Mouse (Mus musculus): Measurements from ENCODE around the gene Arhgef10l. TPM values are rescaled to one million over a fixed set of nuclear protein-coding genes. Genes with fewer than 3 reads are reported as not detected.

Arhgef10l gene
- polyA plus RNA-seq (2015; fragmentation: Nextera tagmentation; extraction: Ambion mirVana) = 12.5 and 16.3 TPM in 2 replicates

DNA sequence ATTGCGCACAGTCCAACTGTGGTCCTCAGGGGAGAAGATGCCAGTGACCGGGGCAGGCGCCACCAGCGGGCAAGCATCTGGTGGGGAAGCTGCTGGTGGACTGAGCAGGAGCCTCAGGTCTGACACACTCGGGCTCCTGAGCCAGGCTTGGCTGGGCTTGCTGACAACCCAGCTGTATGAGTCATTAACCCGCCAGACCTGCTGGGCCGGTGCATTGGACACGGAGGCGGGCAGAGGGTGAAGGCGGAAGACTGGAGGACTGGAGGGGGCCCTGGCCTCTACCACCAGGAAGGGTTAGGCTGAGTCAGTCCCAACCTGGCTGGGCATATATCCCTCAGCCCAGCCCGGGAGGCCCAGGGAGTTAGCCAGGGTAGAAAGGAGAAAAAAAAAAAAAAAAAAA is at the start of gene Arhgef10l:
Gene Arhgef10l (minus strand): TSS at position 253 of the 400 bp plus-strand sequence.
- DNase-seq (ENCODE audit: low spot score) = no peak

DNA sequence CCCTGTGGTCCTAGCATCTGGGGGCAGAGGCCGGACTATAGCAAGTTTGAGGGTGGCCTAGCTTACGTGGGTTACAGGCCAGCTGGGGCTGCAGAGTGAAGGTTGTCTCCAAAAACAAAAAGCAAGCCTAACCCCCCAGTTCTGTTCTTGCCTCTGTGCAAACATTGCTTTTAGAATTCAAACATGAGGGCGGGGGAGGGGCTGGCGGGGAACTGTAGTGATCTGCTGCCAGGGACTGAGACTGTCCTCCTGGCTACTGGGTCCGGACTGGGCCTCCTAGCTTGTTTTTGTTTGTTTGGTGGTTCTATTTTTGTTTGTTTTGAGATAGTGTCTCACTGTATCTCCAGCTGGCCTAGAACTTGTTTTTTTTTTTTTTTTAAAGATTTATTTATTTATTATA is 48.8 kb upstream of the Arhgef10l start:
- no peak for DNase-seq (ENCODE audit: low spot score)

DNA sequence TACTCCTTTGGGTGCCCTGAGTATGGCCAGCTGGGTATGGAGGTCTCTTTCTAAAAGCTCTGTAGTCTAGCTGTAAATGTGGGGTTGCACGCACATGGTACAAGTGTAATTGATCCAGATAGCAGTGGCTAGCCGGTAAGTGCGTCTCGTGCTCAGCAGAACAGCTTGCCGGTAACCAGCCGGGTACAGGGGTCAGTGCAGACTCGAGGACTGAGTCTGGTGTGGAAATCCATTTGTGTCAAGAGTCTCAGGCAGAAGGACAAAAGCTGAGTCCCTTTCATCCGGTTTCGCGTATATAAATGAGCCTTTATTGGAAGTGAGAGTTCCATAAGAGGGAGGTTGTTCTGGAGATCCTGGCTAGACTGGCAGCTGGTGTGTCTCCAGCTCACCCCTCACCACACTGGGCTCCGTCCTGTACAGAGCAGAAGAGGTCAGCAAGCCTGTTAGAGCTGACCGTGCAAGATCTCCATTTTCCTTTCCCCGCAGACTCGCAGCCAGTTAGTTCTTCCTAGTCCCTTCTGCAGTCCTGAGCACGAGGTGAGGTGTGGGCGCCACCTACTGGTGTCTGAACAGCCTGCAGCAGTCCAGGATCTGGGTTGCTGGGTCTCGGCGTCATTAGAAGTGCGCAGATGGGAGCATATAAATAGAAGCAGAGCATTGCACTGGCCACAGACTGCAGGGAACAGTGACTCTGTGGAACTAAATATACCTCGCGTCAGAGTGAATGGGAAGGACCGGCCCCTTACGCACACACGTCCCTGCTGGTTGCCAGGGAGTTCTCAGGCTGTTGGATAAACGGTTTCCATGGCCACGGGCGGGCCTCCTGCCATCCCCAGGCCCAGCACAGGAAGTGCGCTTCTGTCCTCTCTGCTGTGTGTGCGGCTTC is 47.9 kb upstream of the Arhgef10l start:
- DNase-seq (ENCODE audit: low spot score) = peak; percentile 83

DNA sequence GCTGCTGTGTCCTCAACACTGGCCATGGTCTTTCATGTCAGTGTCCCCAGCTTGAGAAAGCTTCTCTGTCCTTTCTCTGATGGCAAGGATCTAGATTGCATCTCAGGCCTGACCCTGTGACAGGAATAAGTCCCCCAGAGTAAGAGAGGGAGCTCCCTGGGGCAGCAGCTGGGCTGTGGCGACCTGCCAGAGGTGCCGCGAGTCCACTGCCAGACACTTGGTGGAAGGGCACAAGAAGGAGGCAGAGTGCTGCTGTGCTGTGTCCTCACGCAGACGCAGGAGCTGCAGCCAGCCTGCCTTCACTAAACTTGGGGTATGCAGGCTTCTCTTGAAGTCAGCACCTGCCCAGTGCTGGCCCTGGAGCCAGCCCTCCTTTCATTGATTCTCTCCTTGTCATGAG is 45.5 kb upstream of the Arhgef10l start:
- DNase-seq (ENCODE audit: low spot score) = no peak

DNA sequence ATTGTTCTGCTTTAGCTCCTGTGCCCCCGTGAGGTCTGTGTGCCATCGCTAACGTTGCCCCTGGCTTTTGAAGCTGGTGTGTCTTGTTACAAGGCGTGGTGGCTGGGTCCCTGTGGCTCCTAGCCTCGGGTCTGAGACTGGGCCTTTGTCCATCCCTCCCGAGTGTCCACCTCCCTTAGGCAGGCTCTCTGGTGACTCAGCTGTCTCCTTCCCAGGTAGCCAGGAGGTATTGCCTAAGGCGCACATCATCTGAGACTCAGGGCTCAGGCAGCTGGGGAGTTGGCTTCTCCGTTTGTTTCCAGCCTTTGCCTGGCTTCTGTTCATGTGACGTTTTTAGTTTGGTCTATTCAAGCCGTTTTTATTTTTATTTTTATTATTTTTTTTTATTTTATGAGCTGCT is 45.0 kb upstream of the Arhgef10l start:
- no peak for DNase-seq (ENCODE audit: low spot score)

DNA sequence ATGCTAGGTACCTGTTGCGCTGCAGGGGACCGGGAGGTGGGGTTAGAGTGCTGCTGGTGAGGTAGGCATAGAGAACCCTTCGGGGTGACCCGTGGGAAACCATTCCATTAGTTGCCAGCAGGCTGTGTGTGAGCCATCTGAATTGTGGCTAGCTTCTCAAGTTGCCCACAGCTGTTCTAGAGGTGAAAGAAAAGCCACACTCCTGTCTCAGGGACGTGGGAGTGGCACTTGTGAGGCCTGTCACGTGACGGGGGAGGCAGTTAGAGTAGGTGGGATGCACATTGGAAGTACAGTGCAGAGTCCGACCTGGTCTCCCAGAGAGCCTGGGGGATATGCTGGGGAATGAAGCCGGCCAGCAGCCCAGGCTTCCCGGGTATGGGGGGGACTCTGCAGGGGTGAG is 43.8 kb upstream of the Arhgef10l start:
- no peak for DNase-seq (ENCODE audit: low spot score)

DNA sequence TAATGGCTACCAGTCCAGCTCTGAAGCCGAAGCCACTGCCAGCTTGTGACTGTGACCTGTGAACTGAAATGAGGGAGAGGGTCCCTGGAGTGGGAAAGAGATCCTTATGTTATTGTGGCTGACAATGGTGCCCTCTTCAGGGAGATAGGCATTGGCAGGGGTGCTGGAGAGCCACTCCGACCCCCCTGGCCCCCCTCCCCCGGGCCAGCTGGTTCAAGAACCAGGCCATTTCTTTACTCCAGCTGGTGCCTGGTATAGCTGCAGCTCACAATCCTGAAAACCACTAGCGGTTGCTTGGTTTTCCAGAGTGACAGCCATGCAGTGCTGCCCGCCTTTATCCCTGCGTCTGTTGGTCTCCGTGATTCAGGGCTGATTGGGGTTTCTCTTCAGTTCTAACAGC is 43.3 kb upstream of the Arhgef10l start:
- no peak for DNase-seq (ENCODE audit: low spot score)

DNA sequence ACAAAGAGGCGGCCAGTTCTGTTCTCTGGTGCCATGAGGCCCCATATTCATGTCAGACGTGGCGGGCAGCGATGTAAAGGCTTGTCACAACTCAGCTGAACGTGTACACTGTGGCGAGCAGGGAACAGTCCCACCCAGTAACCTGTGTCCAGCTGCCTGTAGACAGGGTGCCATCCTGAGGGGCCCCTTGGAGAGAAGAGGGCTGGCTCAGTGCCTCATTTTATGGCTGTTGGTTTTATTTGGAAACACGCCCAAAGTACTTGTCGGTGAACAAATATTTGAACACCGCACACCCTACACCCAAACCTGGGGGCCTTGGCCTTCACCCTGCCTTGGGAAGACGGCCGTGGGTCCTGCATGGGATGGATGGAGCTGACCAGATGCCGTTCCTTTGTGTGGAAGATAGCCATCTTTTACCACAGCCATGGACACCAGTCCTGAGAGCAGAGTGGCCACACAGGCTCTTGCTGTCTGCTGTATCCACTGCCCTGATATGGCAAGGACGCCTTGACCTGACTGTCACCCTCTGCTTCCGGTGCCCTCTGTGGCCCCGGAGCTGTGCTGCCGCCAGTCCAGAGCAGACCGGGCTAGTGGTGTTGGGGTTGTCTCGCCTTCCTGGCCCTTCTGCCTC is 42.6 kb upstream of the Arhgef10l start:
- no peak for DNase-seq (ENCODE audit: low spot score)

DNA sequence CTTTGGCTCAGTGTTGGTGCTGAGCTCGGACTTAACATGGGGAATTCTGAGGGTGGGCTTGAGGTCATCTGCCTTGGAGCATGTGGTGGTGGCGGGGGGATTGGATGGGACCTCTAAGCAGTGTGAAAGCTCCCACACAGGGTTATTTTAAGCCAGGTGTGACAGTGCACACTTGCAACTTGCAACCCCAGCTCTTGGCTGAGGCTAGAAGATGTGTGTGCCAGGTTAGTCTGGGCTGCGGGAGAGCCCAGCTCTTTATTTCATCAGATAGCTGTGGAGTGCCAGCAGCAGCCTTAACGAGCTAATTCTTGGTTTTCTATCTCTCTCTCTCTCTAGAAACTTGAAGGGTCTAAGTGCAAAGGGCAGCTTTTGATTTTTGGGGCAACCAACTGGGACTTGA is 41.8 kb upstream of the Arhgef10l start:
- DNase-seq (ENCODE audit: low spot score) = no peak

DNA sequence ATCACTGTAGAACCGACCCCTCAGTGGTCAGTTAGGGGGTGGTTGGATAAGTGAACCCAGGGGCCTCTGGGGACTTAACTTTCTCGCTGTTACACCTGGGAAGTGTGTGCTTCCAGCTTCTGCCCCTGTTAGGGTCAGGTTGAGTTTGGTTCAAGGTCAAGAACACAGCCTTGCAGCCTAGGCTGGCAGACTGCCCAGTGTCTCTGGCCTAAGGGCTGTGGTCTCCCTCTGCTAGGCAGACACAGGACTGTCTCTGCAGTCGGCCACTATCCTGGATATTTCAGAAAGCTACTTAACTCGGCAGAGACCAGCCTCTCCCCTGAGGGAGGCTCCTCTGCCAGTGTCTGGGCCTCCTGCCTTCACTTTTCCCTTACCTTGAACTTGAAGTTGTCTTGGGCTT is 38.4 kb upstream of the Arhgef10l start:
- no peak for DNase-seq (ENCODE audit: low spot score)

DNA sequence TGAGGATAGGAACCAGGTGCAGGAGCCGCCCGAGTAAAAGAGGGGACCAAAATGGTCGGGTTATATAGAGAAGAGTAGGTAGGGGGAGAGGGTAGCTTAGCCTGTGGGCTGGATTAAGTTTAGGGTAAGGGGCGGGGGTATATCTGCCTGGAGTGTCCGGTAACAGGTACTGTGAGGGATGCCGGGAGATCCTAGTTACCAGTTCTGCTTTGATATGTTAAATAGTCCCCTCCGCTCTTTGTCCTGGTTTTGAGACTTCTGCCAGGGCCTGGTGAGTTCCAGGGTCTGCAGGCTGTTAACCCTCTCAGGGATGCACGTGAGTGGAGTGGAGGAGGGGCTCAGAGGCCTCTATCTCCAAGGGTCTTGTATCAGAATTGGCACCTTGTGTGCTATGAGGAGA is 37.8 kb upstream of the Arhgef10l start:
- no peak for DNase-seq (ENCODE audit: low spot score)

DNA sequence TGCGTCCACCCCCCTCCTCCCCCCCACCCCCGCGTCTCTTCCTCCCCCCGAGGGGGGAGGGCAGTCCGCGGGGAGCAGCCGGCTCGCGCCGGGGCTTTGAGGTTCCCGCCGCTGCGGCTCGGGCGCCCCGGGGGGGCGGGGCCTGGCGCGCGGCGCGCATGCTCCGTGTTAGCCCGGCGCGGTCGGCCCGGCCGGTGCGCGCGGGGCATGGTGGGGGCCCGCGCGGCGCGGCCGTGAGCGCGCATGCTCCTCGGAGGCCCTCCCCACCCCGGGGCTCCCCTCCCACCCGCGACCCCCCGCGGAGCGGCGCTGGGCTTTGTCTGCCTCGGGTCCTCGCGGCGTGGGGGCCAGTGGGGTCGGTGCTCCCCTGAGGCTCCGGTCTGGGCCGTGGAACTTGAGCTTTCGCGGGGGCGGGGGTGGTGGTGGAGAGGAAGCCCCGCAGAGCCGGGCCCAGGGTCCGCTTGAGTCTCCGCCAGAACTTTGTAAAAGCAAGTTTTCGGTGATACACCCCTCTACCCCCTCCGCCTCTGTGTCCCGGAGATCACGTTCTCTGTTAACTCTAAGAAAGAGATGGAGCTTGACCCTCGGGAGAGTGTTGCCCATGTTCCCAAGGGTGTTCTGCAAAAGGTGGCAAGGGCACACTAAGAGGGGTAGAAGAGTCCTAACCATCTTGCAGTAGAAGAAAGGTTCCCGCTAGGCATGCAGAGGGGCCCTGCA is 37.0 kb upstream of the Arhgef10l start:
- DNase-seq (ENCODE audit: low spot score) = peak; percentile 84

DNA sequence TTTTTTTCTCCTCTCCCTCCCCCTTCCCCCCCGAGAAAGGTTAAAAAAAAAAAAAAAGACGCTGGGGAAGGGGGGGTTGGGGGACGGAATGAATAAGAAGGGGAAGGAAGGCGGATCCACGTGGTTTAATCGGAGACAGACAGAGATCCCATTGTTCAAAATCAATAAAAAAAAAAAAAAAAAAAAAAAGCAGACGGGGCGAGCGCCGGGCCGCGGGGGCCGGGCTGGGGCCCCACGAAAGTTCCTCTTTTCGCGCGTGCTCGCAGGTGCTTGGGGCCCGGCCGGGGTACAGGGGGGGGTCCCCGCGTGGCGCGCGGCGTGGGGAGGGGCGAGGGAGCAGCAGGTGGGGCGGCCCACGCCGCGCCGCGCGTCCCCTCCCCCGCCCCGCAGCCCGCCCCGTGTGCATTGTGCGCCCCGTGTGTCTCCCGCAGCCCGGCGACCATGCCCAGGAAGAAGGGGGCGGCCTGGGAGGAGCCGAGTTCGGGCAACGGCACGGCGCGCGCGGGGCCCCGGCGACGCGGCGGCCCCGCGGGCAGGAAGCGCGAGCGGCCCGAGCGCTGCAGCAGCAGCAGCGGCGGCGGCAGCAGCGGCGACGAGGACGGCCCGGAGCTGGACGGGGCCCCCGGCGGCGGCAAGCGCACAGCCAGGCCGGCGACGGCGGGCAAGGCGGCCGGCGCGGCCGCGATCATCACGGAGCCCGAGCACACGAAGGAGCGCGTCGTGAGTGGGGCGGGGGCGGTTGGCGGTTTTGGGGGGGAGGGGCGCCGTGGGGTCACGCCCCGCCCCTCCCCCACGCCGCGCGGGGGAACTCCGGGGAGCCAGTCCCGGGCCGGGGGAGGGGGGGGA is 36.1 kb upstream of the Arhgef10l start:
- DNase-seq (ENCODE audit: low spot score) = peak; percentile 66

DNA sequence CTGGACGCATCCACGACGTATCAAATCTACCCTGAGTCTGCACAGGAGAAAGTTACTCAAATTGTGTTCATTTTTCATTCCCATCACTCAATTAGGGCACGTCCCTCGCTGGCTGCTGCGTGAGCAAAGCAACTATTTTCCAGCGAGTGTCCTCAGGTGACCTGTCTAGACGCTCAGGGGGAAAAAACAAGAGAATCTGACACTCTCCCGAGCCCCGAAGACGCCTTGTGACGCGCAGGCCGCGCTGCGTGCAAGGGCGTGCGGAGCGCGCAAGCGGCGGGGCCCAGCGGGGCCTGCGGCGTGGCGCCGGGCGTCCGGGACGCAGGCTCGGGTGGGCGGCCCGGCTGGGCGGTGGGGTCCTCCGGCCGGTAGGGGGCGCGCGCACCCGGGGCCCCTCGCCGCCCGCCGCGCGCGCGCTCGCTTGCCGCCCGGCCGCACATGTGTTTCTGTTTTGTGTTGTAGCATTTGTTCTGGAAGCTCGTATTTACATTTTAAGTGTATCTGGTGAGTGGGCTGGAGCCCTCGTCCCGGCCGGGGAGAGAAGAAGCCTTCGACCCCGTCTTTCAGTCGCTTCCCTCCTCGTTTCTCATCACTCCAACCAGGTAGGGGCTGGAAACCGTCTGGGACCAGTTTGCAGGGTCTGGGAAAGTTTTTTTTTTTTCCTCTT is 35.4 kb upstream of the Arhgef10l start:
- peak; percentile 86 for DNase-seq (ENCODE audit: low spot score)

DNA sequence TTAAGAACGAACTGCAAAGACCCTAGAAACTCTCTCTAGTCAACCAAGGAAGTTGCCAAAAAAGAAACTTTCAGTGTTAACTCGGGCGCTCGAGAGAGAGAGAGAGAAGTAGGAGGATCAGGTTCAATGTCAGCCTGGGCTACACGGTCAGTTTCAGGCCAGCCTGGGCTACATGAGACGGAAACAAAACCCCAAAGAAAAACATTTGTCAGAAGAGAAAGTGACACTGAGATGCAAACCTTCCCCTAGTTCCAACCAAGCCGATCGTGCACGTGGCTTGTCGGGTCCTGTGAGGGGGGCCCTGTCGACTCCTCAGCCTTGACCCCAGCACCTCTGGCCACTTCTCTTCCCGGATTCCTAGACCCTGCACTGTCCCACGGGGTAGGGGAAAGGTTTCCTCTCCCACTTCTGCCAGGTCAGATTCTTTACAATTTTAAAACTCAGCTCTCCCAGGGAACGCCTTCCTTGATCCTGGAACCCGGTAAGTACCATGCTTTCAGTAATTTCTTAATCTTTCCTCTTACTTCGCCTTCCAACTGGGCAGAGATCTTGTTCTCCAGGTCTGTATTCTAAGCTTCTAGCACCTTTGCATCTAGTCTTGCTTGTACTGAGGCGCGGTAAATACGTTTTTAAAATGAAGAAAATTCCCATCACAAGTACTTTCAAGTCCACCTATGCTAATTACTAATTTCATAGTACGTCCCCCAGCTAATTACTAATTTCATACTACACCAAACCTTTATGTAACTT is 34.6 kb upstream of the Arhgef10l start, which contains the start of gene Rcc2:
Gene Rcc2 (plus strand): TSS at position 273 of the 750 bp plus-strand sequence.
- peak; percentile 36 for DNase-seq (ENCODE audit: low spot score)

DNA sequence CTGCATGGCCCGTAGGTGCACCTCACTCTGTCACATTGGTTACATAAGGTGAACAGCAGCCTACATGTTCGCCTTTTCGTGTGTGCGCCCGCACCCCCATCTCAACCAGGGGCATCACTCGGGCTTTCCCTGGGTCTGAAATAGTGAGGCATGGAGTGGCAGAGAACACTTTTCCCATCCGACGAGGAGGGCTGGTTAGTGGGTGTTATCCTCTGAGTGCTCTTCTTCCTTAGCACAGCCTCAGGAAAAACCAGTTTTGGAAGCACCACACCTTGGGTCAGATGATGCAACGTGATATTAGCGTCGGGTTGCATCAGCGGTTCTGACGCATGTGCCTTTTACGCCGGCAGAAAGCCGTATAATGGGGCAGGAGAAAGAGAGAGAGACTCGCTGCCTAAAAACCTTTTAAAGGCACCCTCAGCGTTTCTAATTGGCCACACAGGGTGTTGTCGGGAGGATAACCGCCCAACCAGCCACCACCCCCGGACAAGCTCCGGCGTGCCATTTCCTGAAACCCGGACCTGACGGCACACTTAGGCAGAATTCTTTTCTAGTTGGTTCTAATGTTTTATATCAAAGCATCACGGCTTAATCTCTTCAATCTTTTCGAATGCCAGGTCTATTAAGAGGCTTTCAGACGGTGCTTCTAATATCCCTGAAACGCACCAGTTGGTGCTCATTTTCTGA is 33.8 kb upstream of the Arhgef10l start:
- peak; percentile 71 for DNase-seq (ENCODE audit: low spot score)

DNA sequence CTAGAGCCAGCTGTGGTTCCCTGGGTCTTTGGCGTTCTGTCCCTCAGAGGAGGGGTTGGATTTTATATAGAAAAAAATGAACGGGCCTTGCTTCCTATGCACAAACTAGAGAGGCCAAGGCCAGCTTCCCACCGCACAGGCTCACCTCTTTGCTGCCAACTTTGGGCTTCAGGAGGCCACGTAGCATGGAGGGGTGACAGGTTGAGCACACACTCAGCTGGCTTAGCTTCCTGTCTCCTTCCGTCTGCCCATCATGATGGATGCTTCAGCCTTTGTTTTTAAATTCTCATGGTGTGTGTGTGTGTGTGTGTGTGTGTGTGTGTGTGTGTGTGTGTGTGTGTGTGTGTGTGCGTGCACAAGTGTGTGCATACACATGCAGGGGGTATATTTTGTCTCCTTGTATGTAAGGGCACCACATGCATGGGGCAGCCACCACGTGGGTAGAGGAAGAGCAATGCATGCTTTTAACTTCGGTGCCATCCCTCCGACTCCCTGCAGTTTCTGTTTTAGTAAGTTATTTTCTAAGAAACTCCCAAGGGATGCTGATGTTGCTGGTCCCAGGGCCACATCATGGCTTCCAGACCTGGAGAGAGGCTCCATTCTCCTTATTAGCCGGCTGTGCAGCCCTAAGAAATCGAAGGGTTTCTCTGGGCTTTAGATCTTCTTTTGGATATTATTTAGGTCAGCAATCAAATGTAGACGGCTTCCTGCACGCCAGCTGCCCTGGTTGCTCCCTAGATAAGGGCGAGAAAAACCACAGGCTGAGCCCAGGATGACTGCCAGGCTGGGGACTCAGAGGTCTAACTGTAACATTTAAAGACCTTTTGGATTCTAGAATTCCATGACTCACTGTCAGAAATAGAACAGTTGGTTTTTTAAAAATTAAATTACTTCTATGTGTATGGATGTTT is 30.1 kb upstream of the Arhgef10l start:
- no peak for DNase-seq (ENCODE audit: low spot score)

DNA sequence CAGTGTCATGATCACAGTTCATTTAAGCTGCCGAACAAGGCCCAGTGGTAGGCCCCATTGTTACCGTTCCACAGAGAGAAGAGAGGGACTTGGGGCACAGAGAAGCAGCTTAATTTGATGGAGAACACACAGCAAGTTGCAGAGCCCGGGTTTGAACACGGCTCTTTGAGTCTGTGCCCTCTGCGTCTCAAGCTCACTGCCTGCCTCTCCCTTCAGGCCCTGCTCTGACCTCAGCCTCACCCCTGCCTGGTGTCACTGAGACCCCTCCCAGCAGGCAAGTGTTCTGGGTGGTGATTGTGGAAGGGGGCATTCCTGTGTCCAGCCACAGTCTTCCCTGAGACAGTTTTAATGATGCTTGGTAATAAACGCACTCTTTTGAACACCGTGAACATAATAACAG is 29.3 kb upstream of the Arhgef10l start:
- DNase-seq (ENCODE audit: low spot score) = no peak

Measured in thymus, postnatal 0 days (tissue).